Mouse (Mus musculus): ENCODE results near the gene Nemp1. TPM values are rescaled to one million over a fixed set of nuclear protein-coding genes. Genes with fewer than 3 reads are reported as not detected.
A peak's percentile ranks its signal among the peaks of the same experiment; 100 is the strongest.

Nemp1 gene
- polyA plus RNA-seq, 1 experiment from 2014 or later: 8.3 TPM

- Histone ChIP-seq H3K27ac (ENCODE audit: low read length) (no peak overlapping the region), H3K36me3 (ENCODE audit: control insufficient read depth, insufficient read depth) (no peaks in the 10 kb centered on the region), H3K4me1 (ENCODE audit: control insufficient read depth, insufficient read depth, low read length) (peaks cover 6% of the 10 kb centered on the region), H3K9me3 (replicated peaks; ENCODE audit: control insufficient read depth, low read length) (no peaks in the 10 kb centered on the region), H3K4me3 (ENCODE audit: low read length) (no peak overlapping the region), H3K27me3 (ENCODE audit: control insufficient read depth, insufficient read depth, low read length) (no peaks in the 10 kb centered on the region), H3K9ac (ENCODE audit: low read length) (no peak overlapping the region), H3K4me2 (ENCODE audit: low read depth, low read length) (no peak overlapping the region)
- ATAC-seq (replicated peaks; ENCODE audit: extremely low read depth, insufficient read depth, low FRiP score): no peak
- WGBS: 46% methylated on average over 2 of the region's 2 CpGs
Measured at GRCm38 (mm10) chr10:127704293-127704692, 37.6 kb downstream of the Nemp1 start.

DNA sequence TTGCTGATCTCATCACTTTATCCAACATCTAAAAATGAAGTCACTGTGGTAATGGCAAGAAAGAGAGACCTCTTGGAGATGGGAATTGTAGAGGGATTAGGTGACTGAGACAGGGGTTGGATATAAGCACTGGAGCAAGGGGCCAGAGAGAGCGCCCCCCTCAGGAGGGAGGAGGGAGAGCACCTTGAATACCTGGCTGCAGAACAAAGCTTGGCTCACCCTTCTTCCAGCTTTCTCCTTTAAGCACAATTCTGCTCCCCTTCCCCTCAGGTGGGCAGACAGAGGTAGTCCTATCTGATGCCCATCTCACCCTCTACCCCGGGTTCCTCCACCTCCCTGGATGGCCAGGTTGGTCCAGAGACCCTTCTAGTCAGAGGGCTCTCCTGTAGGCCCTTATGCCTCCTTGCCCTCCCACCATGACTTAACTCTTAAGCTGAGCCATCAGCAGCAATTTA is 38.1 kb downstream of the Nemp1 start, which contains the start of gene Myo1a:
Gene Myo1a, plus strand, starts transcription at position 405 of the 455 bp plus-strand sequence.
- WGBS: 57% methylated on average over 2 of the region's 2 CpGs
- no peak within 1 kb of the TSS for H3K4me2 ChIP-seq (ENCODE audit: low read depth, low read length)
- H3K36me3 ChIP-seq (ENCODE audit: control insufficient read depth, insufficient read depth): no peaks in the 10 kb centered on the region
- no peak within 1 kb of the TSS for H3K4me3 ChIP-seq (ENCODE audit: low read length)
- peaks cover 6% of the 10 kb centered on the region for H3K4me1 ChIP-seq (ENCODE audit: control insufficient read depth, insufficient read depth, low read length)
- no peak within 1 kb of the TSS for H3K9ac ChIP-seq (ENCODE audit: low read length)
- no peaks in the 10 kb centered on the region for H3K9me3 ChIP-seq (replicated peaks; ENCODE audit: control insufficient read depth, low read length)
- H3K27me3 ChIP-seq (ENCODE audit: control insufficient read depth, insufficient read depth, low read length): no peaks in the 10 kb centered on the region
- no peak for ATAC-seq (replicated peaks; ENCODE audit: extremely low read depth, insufficient read depth, low FRiP score)
- H3K27ac ChIP-seq (ENCODE audit: low read length): no peak within 1 kb of the TSS

GRCm38 (mm10) chr10:127705783-127706182 is 39.1 kb downstream of the Nemp1 start:
- no peaks in the 10 kb centered on the region for H3K27me3 ChIP-seq (ENCODE audit: control insufficient read depth, insufficient read depth, low read length)
- no peak overlapping the region for H3K27ac ChIP-seq (ENCODE audit: low read length)
- no peaks in the 10 kb centered on the region for H3K9me3 ChIP-seq (replicated peaks; ENCODE audit: control insufficient read depth, low read length)
- no peak for ATAC-seq (replicated peaks; ENCODE audit: extremely low read depth, insufficient read depth, low FRiP score)
- no peak overlapping the region for H3K4me3 ChIP-seq (ENCODE audit: low read length)
- 87% methylated on average over 4 of the region's 4 CpGs for WGBS
- H3K4me1 ChIP-seq (ENCODE audit: control insufficient read depth, insufficient read depth, low read length): peaks cover 6% of the 10 kb centered on the region
- no peak overlapping the region for H3K4me2 ChIP-seq (ENCODE audit: low read depth, low read length)
- no peak overlapping the region for H3K9ac ChIP-seq (ENCODE audit: low read length)
- no peaks in the 10 kb centered on the region for H3K36me3 ChIP-seq (ENCODE audit: control insufficient read depth, insufficient read depth)

DNA sequence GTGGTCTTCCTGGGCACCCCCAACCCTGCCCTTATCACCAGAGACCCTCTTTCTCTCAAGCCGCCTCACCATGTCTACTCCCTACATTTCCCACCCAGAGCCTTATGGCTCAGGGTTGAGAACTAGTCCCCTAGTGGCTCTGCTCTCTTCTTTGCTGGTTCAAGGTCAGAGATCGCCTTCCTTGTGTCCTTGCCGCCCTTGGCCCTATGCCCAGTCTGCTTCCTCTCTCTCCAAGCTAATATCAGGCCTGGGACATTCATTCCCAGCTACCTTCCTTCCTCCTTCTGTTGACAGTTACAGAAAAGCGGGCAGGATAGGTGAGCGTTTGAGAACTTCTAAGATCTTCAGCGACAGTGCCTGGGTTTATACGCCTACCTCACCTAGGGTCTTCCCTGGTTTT is 41.0 kb downstream of the Nemp1 start:
- H3K36me3 ChIP-seq (ENCODE audit: control insufficient read depth, insufficient read depth): no peaks in the 10 kb centered on the region

GRCm38 (mm10) chr10:127708850-127709370 is 42.2 kb downstream of the Nemp1 start:
- H3K9ac ChIP-seq (ENCODE audit: low read length): no peak overlapping the region
- H3K27ac ChIP-seq (ENCODE audit: low read length): no peak overlapping the region
- no peak overlapping the region for H3K4me3 ChIP-seq (ENCODE audit: low read length)
- no peaks in the 10 kb centered on the region for H3K27me3 ChIP-seq (ENCODE audit: control insufficient read depth, insufficient read depth, low read length)
- H3K36me3 ChIP-seq (ENCODE audit: control insufficient read depth, insufficient read depth): no peaks in the 10 kb centered on the region
- H3K4me2 ChIP-seq (ENCODE audit: low read depth, low read length): no peak overlapping the region
- WGBS: 79% methylated on average over 3 of the region's 3 CpGs
- peaks cover 6% of the 10 kb centered on the region for H3K4me1 ChIP-seq (ENCODE audit: control insufficient read depth, insufficient read depth, low read length)
- no peak for ATAC-seq (replicated peaks; ENCODE audit: extremely low read depth, insufficient read depth, low FRiP score)
- no peaks in the 10 kb centered on the region for H3K9me3 ChIP-seq (replicated peaks; ENCODE audit: control insufficient read depth, low read length)

More for the DNA sequence above, 41.0 kb downstream of the Nemp1 start:
- no peak overlapping the region for H3K27ac ChIP-seq (ENCODE audit: low read length)
- H3K4me1 ChIP-seq (ENCODE audit: control insufficient read depth, insufficient read depth, low read length): peaks cover 6% of the 10 kb centered on the region
- peak; percentile 55; the same call in 1 of the 2 replicates for ATAC-seq (replicated peaks; ENCODE audit: extremely low read depth, insufficient read depth, low FRiP score)
- H3K4me2 ChIP-seq (ENCODE audit: low read depth, low read length): no peak overlapping the region
- H3K4me3 ChIP-seq (ENCODE audit: low read length): no peak overlapping the region
- no peaks in the 10 kb centered on the region for H3K27me3 ChIP-seq (ENCODE audit: control insufficient read depth, insufficient read depth, low read length)
- 36% methylated on average over 7 of the region's 7 CpGs for WGBS
- no peak overlapping the region for H3K9ac ChIP-seq (ENCODE audit: low read length)
- H3K9me3 ChIP-seq (replicated peaks; ENCODE audit: control insufficient read depth, low read length): no peaks in the 10 kb centered on the region

DNA sequence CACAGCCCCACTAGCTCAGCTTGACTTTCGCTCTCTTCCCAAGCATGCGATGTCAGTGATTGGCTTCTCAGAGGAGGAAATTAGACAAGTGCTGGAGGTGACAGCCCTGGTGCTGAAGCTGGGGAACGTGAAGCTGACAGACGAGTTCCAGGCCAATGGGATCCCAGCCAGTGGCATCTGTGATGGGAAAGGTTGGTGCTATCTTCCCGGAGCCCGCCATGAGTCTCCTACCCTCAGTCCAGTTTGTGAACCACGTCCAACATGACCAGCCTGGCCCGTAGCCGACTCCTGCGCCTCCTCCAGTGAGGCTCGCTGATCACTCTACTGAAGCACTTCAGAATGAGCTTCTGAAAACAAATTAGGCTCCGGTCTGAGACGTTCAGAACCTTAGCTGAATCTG is 43.6 kb downstream of the Nemp1 start:
- no peak overlapping the region for H3K9ac ChIP-seq (ENCODE audit: low read length)
- no peaks in the 10 kb centered on the region for H3K27me3 ChIP-seq (ENCODE audit: control insufficient read depth, insufficient read depth, low read length)
- no peak for ATAC-seq (replicated peaks; ENCODE audit: extremely low read depth, insufficient read depth, low FRiP score)
- H3K36me3 ChIP-seq (ENCODE audit: control insufficient read depth, insufficient read depth): no peaks in the 10 kb centered on the region
- no peak overlapping the region for H3K27ac ChIP-seq (ENCODE audit: low read length)
- no peaks in the 10 kb centered on the region for H3K9me3 ChIP-seq (replicated peaks; ENCODE audit: control insufficient read depth, low read length)
- 55% methylated on average over 13 of the region's 13 CpGs for WGBS
- H3K4me3 ChIP-seq (ENCODE audit: low read length): no peak overlapping the region
- no peak overlapping the region for H3K4me2 ChIP-seq (ENCODE audit: low read depth, low read length)
- peaks cover 6% of the 10 kb centered on the region for H3K4me1 ChIP-seq (ENCODE audit: control insufficient read depth, insufficient read depth, low read length)

- Histone ChIP-seq H3K27me3 (ENCODE audit: control insufficient read depth, insufficient read depth, low read length) (no peaks in the 10 kb centered on the region), H3K4me2 (ENCODE audit: low read depth, low read length) (no peak overlapping the region), H3K4me3 (ENCODE audit: low read length) (no peak overlapping the region), H3K4me1 (ENCODE audit: control insufficient read depth, insufficient read depth, low read length) (peaks cover 2% of the 10 kb centered on the region; the same call in 1 of the 2 replicates), H3K36me3 (ENCODE audit: control insufficient read depth, insufficient read depth) (no peaks in the 10 kb centered on the region), H3K9ac (ENCODE audit: low read length) (no peak overlapping the region), H3K9me3 (replicated peaks; ENCODE audit: control insufficient read depth, low read length) (no peaks in the 10 kb centered on the region), H3K27ac (ENCODE audit: low read length) (no peak overlapping the region)
- 68% methylated on average over 6 of the region's 6 CpGs for WGBS
- ATAC-seq (replicated peaks; ENCODE audit: extremely low read depth, insufficient read depth, low FRiP score): no peak
Measured at GRCm38 (mm10) chr10:127712736-127713135, 46.0 kb downstream of the Nemp1 start.

DNA sequence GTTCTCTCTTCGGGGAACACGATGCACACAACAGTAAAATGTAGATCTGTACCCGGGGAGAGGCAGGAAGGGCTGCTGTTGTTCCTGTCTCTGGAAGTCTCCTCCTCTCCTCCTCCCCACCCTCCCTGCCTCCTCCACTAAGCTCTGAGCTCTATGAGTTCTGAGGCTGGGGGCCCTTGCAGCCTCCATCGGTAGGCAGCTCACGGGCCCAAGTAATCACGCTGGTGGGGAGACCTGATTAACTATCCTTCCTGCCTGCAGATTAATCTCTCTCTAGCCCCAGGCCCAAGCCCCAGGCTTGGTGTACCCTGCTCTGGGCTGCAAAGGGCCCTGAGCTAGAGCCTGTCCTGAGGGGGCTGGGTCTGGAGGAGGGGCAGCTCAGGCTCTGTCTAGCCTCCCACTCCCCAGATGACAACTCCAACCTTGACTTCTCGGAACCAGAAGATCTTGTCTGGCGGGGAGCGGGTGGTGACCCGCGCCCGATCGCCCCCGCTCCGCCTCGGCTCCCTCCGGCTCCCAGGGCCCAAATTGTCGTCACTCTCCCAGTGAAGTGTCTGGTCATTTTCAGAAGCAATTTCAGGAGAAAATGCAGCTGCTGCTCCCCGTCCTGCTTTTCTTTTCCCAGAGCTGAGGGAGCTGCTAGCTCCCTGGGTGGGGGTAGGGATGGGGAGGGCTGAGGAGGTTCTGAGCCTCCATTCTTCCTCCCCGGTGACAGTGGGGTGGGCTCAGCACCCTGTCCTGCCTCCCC is 55.1 kb downstream of the Nemp1 start:
- H3K4me1 ChIP-seq (ENCODE audit: control insufficient read depth, insufficient read depth, low read length): 0 out of 2 replicates have a peak, but pooled peaks cover 2% of the 10 kb centered on the region
- 11% methylated on average over 20 of the region's 20 CpGs for WGBS
- H3K9me3 ChIP-seq (replicated peaks; ENCODE audit: control insufficient read depth, low read length): no peaks in the 10 kb centered on the region
- peaks cover 26% of the 10 kb centered on the region for H3K27me3 ChIP-seq (ENCODE audit: control insufficient read depth, insufficient read depth, low read length)
- H3K4me2 ChIP-seq (ENCODE audit: low read depth, low read length): peak overlapping the region; percentile 51
- peak overlapping the region; percentile 5 for H3K4me3 ChIP-seq (ENCODE audit: low read length)
- no peak overlapping the region for H3K27ac ChIP-seq (ENCODE audit: low read length)
- peak overlapping the region; percentile 18 for H3K9ac ChIP-seq (ENCODE audit: low read length)
- no peak; the same call in 1 of the 2 replicates for ATAC-seq (replicated peaks; ENCODE audit: extremely low read depth, insufficient read depth, low FRiP score)
- no peaks in the 10 kb centered on the region for H3K36me3 ChIP-seq (ENCODE audit: control insufficient read depth, insufficient read depth)

DNA sequence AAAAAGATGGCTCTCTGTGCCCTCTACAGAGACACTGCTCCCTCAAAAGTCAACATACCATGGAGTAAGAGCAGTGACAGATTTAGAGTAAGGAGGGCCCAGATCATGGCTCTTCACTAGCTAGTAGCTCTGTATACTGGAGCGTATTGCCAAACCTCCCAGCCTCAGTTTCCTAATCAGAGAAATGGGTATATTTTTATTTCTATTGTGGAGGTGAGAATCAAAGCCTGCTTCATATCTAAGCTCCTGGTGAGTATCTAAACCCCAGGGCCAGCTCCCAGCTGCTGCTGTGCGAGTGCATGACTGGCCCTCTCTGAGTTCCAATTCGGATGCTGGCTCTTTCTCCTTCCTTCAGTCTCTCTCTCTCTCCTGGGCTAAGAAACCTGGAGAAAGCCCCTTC is 57.5 kb downstream of the Nemp1 start, which contains the start of gene Tac2:
Gene Tac2, plus strand, starts transcription at position 301 of the 400 bp plus-strand sequence.
- no peaks in the 10 kb centered on the region for H3K36me3 ChIP-seq (ENCODE audit: control insufficient read depth, insufficient read depth)
- no peak within 1 kb of the TSS for H3K4me3 ChIP-seq (ENCODE audit: low read length)
- H3K9me3 ChIP-seq (replicated peaks; ENCODE audit: control insufficient read depth, low read length): no peaks in the 10 kb centered on the region
- WGBS: 74% methylated on average over 3 of the region's 3 CpGs
- no peak within 1 kb of the TSS for H3K9ac ChIP-seq (ENCODE audit: low read length)
- 0 out of 2 replicates have a peak, but pooled peaks cover 2% of the 10 kb centered on the region for H3K4me1 ChIP-seq (ENCODE audit: control insufficient read depth, insufficient read depth, low read length)
- ATAC-seq (replicated peaks; ENCODE audit: extremely low read depth, insufficient read depth, low FRiP score): no peak
- H3K27ac ChIP-seq (ENCODE audit: low read length): no peak within 1 kb of the TSS
- H3K27me3 ChIP-seq (ENCODE audit: control insufficient read depth, insufficient read depth, low read length): peaks cover 32% of the 10 kb centered on the region
- no peak within 1 kb of the TSS for H3K4me2 ChIP-seq (ENCODE audit: low read depth, low read length)

Measured in heart, embryonic 16.5 days (tissue).